Mouse (Mus musculus): ENCODE results near the gene Ncapd2. TPM values are rescaled to one million over a fixed set of nuclear protein-coding genes. Genes with fewer than 3 reads are reported as not detected.

Ncapd2 gene
- total and polyA plus RNA-seq, 2 experiments from 2014 or later: 24.5 to 85.4 TPM

DNA sequence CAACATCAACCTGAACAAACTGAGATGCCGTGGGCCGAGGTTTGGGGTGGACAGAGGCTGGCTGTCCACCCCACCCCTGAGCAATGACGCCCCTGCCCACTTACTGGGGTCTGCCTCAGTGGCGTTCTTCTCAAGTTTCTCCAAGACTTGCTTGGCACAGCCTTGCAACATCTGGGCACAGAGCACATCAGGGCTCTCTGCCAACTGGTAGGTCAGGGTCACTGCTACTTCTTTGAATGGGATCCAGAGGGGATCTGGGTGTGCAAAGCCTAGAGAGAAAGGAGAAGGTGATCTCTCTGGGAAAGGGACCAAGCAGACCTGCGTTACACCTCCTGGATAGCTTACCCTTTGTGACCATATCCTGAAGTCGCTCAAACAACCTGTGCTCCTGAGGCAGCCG lies 18.2 kb downstream of the Ncapd2 start:
- Histone ChIP-seq H3K27ac (ENCODE audit: low read depth) (no peak overlapping the region), H3K27me3 (ENCODE audit: control insufficient read depth, insufficient read depth, low read length) (no peaks in the 10 kb centered on the region), H3K4me1 (ENCODE audit: control insufficient read depth, insufficient read depth) (no peaks in the 10 kb centered on the region), H3K36me3 (replicated peaks; ENCODE audit: control insufficient read depth, insufficient read depth, low read length) (peaks cover 98% of the 10 kb centered on the region), H3K4me3 (ENCODE audit: low read depth, low read length) (no peak overlapping the region), H3K9ac (replicated peaks; ENCODE audit: low read depth, low read length) (no peak overlapping the region), H3K9me3 (replicated peaks; ENCODE audit: control insufficient read depth, low read length) (no peaks in the 10 kb centered on the region), H3K4me2 (ENCODE audit: low read depth, low read length) (no peak overlapping the region)
- no peak for ATAC-seq (ENCODE audit: insufficient read depth, low read depth)
- TF ChIP-seq EP300 (IDR thresholded peaks at IDR 0.05; ENCODE audit: low read depth): no peak
- TF ChIP-seq CTCF (IDR thresholded peaks at IDR 0.05; ENCODE audit: low read depth): no peak
- WGBS: 95% methylated on average over 7 of the region's 7 CpGs
- no peak for DNase-seq (ENCODE audit: low spot score)

DNA sequence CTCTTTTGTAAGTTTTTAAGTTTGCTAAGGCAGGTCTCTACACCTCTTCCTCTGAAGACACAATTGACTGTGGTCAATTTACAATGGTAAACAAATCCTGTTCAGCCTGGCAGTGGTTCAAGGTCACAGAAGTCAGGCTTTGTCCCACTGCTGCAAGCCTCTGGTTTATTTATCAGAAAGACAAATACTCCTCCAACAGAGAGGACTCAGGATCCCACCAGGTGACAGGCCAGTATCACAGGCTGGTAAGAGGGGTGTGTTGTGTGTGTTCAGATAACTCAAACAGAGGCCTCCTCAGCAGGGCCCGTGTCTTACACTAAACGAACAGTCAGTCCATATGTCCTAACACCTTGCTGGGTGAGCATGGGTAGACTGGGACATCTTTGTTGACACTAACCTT lies 19.0 kb downstream of the Ncapd2 start:
- no peak overlapping the region for H3K27ac ChIP-seq (ENCODE audit: low read depth)
- no peak overlapping the region for H3K4me3 ChIP-seq (ENCODE audit: low read depth, low read length)
- no peak overlapping the region for H3K4me2 ChIP-seq (ENCODE audit: low read depth, low read length)
- H3K9ac ChIP-seq (replicated peaks; ENCODE audit: low read depth, low read length): no peak overlapping the region
- H3K4me1 ChIP-seq (ENCODE audit: control insufficient read depth, insufficient read depth): peaks cover 4% of the 10 kb centered on the region; the same call in 1 of the 2 replicates
- H3K27me3 ChIP-seq (ENCODE audit: control insufficient read depth, insufficient read depth, low read length): no peaks in the 10 kb centered on the region
- H3K9me3 ChIP-seq (replicated peaks; ENCODE audit: control insufficient read depth, low read length): no peaks in the 10 kb centered on the region
- H3K36me3 ChIP-seq (replicated peaks; ENCODE audit: control insufficient read depth, insufficient read depth, low read length): peaks cover 98% of the 10 kb centered on the region
- WGBS: 53% methylated on average over 2 of the region's 2 CpGs
- no peak for TF ChIP-seq CTCF (IDR thresholded peaks at IDR 0.05; ENCODE audit: low read depth)
- no peak for TF ChIP-seq EP300 (IDR thresholded peaks at IDR 0.05; ENCODE audit: low read depth)
- no peak for ATAC-seq (ENCODE audit: insufficient read depth, low read depth)
- DNase-seq (ENCODE audit: low spot score): no peak

DNA sequence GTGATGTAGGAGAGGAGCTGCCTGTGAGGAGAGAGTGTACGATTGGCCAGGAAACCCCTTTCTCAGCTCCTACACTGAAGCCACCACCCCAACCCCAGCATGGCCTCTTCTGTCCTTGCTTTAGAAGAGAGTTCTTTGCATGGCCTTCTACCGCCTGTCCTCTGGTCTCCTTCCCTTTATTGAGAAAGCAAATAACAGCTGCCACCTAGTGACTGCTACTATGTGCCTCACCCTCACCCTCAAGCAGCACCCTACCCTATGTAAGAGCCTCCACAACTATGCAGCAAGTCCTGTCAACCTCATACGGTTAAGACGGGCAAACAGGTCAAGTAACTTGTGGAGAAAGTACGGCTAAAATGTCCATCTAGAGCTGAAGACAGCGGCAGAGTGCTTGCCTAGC lies 21.3 kb downstream of the Ncapd2 start:
- ATAC-seq (ENCODE audit: insufficient read depth, low read depth): no peak
- no peak for TF ChIP-seq EP300 (IDR thresholded peaks at IDR 0.05; ENCODE audit: low read depth)
- peak; percentile 59 for TF ChIP-seq CTCF (IDR thresholded peaks at IDR 0.05; ENCODE audit: low read depth)
- no peak overlapping the region for H3K9ac ChIP-seq (replicated peaks; ENCODE audit: low read depth, low read length)

DNA sequence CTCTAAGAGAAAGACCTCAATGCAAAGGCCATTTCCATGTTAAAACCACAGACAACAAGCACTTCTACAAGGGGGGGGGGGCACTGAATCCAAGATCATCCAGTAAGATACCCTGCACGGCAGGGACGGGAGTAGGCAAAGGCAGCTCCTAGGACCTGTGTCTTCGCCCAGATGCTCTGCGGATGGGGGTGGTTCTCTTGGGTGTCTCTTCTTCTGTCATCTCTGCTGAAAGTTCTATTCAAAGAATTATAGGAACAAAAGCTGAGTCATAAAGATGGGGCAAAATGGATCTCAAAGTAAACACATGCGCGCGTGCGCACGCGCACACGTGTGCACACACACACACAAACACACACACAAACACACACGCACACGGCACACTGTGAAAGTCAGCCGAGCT lies 23.4 kb downstream of the Ncapd2 start:
- Histone ChIP-seq H3K9me3 (replicated peaks; ENCODE audit: control insufficient read depth, low read length) (no peaks in the 10 kb centered on the region), H3K36me3 (replicated peaks; ENCODE audit: control insufficient read depth, insufficient read depth, low read length) (peaks cover 68% of the 10 kb centered on the region), H3K27me3 (ENCODE audit: control insufficient read depth, insufficient read depth, low read length) (no peaks in the 10 kb centered on the region), H3K27ac (ENCODE audit: low read depth) (peak overlapping the region; percentile 97), H3K4me3 (ENCODE audit: low read depth, low read length) (no peak overlapping the region), H3K9ac (replicated peaks; ENCODE audit: low read depth, low read length) (no peak overlapping the region), H3K4me2 (ENCODE audit: low read depth, low read length) (no peak overlapping the region), H3K4me1 (ENCODE audit: control insufficient read depth, insufficient read depth) (peaks cover 18% of the 10 kb centered on the region)
- DNase-seq (ENCODE audit: low spot score) (no peak), ATAC-seq (ENCODE audit: insufficient read depth, low read depth) (no peak)
- TF ChIP-seq EP300 (IDR thresholded peaks at IDR 0.05; ENCODE audit: low read depth): no peak
- TF ChIP-seq CTCF (IDR thresholded peaks at IDR 0.05; ENCODE audit: low read depth): no peak
- WGBS: 83% methylated on average over 14 of the region's 14 CpGs

More for the DNA sequence above, 21.3 kb downstream of the Ncapd2 start:
- Histone ChIP-seq H3K27me3 (ENCODE audit: control insufficient read depth, insufficient read depth, low read length) (no peaks in the 10 kb centered on the region), H3K4me2 (ENCODE audit: low read depth, low read length) (no peak overlapping the region), H3K9me3 (replicated peaks; ENCODE audit: control insufficient read depth, low read length) (no peaks in the 10 kb centered on the region), H3K4me1 (ENCODE audit: control insufficient read depth, insufficient read depth) (peaks cover 8% of the 10 kb centered on the region; the same call in 1 of the 2 replicates), H3K4me3 (ENCODE audit: low read depth, low read length) (no peak overlapping the region), H3K36me3 (replicated peaks; ENCODE audit: control insufficient read depth, insufficient read depth, low read length) (peaks cover 76% of the 10 kb centered on the region), H3K27ac (ENCODE audit: low read depth) (no peak overlapping the region)
- peak; percentile 68 for DNase-seq (ENCODE audit: low spot score)
- WGBS: 68% methylated on average over 6 of the region's 6 CpGs

DNA sequence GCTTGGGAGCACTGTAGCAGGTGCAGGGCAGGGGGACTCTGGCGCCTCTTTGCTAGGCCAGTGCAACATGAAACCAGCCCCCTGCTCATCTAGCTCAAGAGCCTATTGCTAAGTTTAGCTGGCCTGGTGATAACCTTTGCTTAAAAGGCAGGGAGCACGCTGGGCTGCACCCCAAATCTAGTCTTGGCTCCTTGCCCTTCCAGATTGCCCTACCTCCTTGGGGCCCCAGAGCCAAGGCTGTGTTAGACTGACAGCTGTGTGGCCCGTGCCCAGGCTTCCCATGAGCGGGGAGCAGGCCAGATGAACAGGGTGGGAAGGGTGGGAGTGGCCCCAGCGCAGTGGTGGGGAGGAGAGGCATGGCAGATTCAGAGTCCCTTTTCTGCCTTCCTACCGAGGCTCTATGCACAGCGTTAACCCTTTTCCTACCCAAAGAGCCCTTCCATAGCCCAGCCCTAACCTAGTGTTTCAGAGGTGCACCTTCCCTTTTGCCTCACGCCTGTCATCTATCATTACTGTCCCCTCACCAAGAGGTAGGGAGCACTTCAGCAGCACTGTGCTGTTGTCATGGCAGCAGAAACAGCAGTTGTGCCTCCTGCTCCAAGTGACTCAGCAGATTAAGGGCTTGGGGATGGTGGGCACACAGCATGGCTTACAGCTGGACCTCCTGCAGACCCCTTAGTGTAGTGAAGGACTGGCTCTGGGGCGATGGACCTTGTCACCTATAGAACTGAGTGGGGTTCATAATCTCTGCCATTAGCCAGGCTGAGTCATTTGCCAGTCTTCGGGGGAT lies 24.4 kb downstream of the Ncapd2 start:
- peak overlapping the region; percentile 78 for H3K4me2 ChIP-seq (ENCODE audit: low read depth, low read length)
- ATAC-seq (ENCODE audit: insufficient read depth, low read depth) (peak; percentile 52), DNase-seq (ENCODE audit: low spot score) (peak; percentile 69)
- 18% methylated on average over 10 of the region's 10 CpGs for whole genome bisulfite sequencing
- TF ChIP-seq CTCF (IDR thresholded peaks at IDR 0.05; ENCODE audit: low read depth): no peak
- TF ChIP-seq EP300 (IDR thresholded peaks at IDR 0.05; ENCODE audit: low read depth): peak; percentile 84
- H3K9ac ChIP-seq (replicated peaks; ENCODE audit: low read depth, low read length): peak overlapping the region; percentile 58
- H3K36me3 ChIP-seq (replicated peaks; ENCODE audit: control insufficient read depth, insufficient read depth, low read length): peaks cover 63% of the 10 kb centered on the region
- H3K4me1 ChIP-seq (ENCODE audit: control insufficient read depth, insufficient read depth): peaks cover 18% of the 10 kb centered on the region
- peak overlapping the region; percentile 79 for H3K4me3 ChIP-seq (ENCODE audit: low read depth, low read length)
- peak overlapping the region; percentile 97 for H3K27ac ChIP-seq (ENCODE audit: low read depth)
- H3K27me3 ChIP-seq (ENCODE audit: control insufficient read depth, insufficient read depth, low read length): no peaks in the 10 kb centered on the region
- H3K9me3 ChIP-seq (replicated peaks; ENCODE audit: control insufficient read depth, low read length): no peaks in the 10 kb centered on the region

All from heart, postnatal 0 days (tissue).